8 mouse cellular contexts compared by ENCODE assay signal in genomic region chr13:89738776-89739695, GRCm38 (mm10). TPM values are rescaled to one million over a fixed set of nuclear protein-coding genes. Genes with fewer than 3 reads are reported as not detected.
DNase-seq lines count a peak whose midpoint lies in the region; ATAC-seq and TF ChIP-seq lines count a peak whose summit lies in the region.

No protein-coding gene starts in this region.

- peak; percentile 19 for DNase-seq in G1E (ENCODE audit: low spot score)
- peak; percentile 22 for DNase-seq in c-Kit-positive CD71-positive TER-119-positive erythroid progenitor cells, embryonic 14.5 days (ENCODE audit: low spot score)
- peak; percentile 87 to 88 for DNase-seq in heart, postnatal 14 days
- peak; percentile 62 for DNase-seq in large intestine, adult 2 months (ENCODE audit: low read depth, low spot score)
- peak; percentile 51 for DNase-seq in thymus, adult 2 months

- peak; percentile 54 for ATAC-seq in G1E (ENCODE audit: extremely low read depth, insufficient number of reproducible peaks, low FRiP score, poor library complexity, severe bottlenecking)
- peak; percentile 31 for ATAC-seq in forebrain, embryonic 15.5 days (replicated peaks)
- peak; percentile 87 for ATAC-seq in lung, embryonic 15.5 days (ENCODE audit: borderline replicate concordance, extremely low read depth, low FRiP score, low TSS enrichment)
- peak; percentile 60 for ATAC-seq in neutrophil, adult 5-6 weeks (ENCODE audit: extremely low read depth, insufficient number of reproducible peaks, low FRiP score, poor library complexity, severe bottlenecking)

- H3K36me3 ChIP-seq in G1E (replicated peaks) = no peaks in the 10 kb centered on the region
- H3K36me3 ChIP-seq in forebrain, embryonic 15.5 days = no peaks in the 10 kb centered on the region
- H3K36me3 ChIP-seq in lung, embryonic 15.5 days = no peaks in the 10 kb centered on the region
- H3K36me3 ChIP-seq in thymus, adult 2 months (ENCODE audit: control insufficient read depth, insufficient read depth, low read length) = no peaks in the 10 kb centered on the region

- H3K4me3 ChIP-seq in G1E (ENCODE audit: low read depth, low read length) = peak overlapping the region; percentile 69
- peak overlapping the region; percentile 51 for H3K4me3 ChIP-seq in forebrain, embryonic 15.5 days
- peak overlapping the region; percentile 61 for H3K4me3 ChIP-seq in lung, embryonic 15.5 days
- peak overlapping the region; percentile 70 for H3K4me3 ChIP-seq in thymus, adult 2 months (ENCODE audit: control insufficient read depth, insufficient read depth, low read length)

- peaks cover 20% of the 10 kb centered on the region for H3K4me1 ChIP-seq in G1E (ENCODE audit: insufficient read depth, low read depth, low read length)
- peaks cover 25% of the 10 kb centered on the region for H3K4me1 ChIP-seq in forebrain, embryonic 15.5 days
- peaks cover 25% of the 10 kb centered on the region for H3K4me1 ChIP-seq in lung, embryonic 15.5 days
- H3K4me1 ChIP-seq in thymus, adult 2 months (replicated peaks; ENCODE audit: control insufficient read depth, insufficient read depth, low read length) = peaks cover 14% of the 10 kb centered on the region

- intact Hi-C loops in heart, postnatal 14 days (cut with DNase I) = loop anchor here (5.0 kb wide), 1 partner anchor 348 kb away; the partner anchor contains the start of genes Tmem167 and Xrcc4

- WGBS in forebrain, embryonic 15.5 days = 1% methylated on average over 31 of the region's 31 CpGs
- 4% methylated on average over 31 of the region's 31 CpGs for WGBS in large intestine, adult 2 months
- WGBS in lung, embryonic 15.5 days = 1% methylated on average over 31 of the region's 31 CpGs
- WGBS in thymus, adult 2 months = 4% methylated on average over 31 of the region's 31 CpGs

- peak overlapping the region; percentile 97 for H3K4me2 ChIP-seq in forebrain, embryonic 15.5 days (replicated peaks)
- H3K4me2 ChIP-seq in lung, embryonic 15.5 days = peak overlapping the region; percentile 84

- no peak for TF ChIP-seq CTCF in G1E (IDR thresholded peaks at IDR 0.05; ENCODE audit: low read depth, low read length)
- no peak for TF ChIP-seq CTCF in thymus, adult 2 months (IDR thresholded peaks at IDR 0.05; ENCODE audit: borderline replicate concordance, control insufficient read depth, extremely low read depth, insufficient read depth, low read length, poor library complexity)

- no peaks in the 10 kb centered on the region for H3K9me3 ChIP-seq in G1E (replicated peaks)
- no peaks in the 10 kb centered on the region for H3K9me3 ChIP-seq in forebrain, embryonic 15.5 days
- no peaks in the 10 kb centered on the region for H3K9me3 ChIP-seq in lung, embryonic 15.5 days

- no peak for TF ChIP-seq POLR2A in thymus, adult 2 months (IDR thresholded peaks at IDR 0.05; ENCODE audit: control insufficient read depth, extremely low read depth, insufficient read depth, low read length, poor library complexity)

- peaks cover 33% of the 10 kb centered on the region for H3K27me3 ChIP-seq in G1E (ENCODE audit: insufficient read depth, low read length)
- H3K27me3 ChIP-seq in forebrain, embryonic 15.5 days = no peaks in the 10 kb centered on the region
- H3K27me3 ChIP-seq in lung, embryonic 15.5 days = no peaks in the 10 kb centered on the region
- H3K27me3 ChIP-seq in thymus, adult 2 months (ENCODE audit: control insufficient read depth, insufficient read depth, low read length) = peaks cover 13% of the 10 kb centered on the region

- peak overlapping the region; percentile 91 for H3K27ac ChIP-seq in forebrain, embryonic 15.5 days (replicated peaks)
- peak overlapping the region; percentile 94 for H3K27ac ChIP-seq in lung, embryonic 15.5 days
- H3K27ac ChIP-seq in thymus, adult 2 months (ENCODE audit: control insufficient read depth, insufficient read depth, low read length) = no peak overlapping the region

- peak overlapping the region; percentile 63 for H3K9ac ChIP-seq in forebrain, embryonic 15.5 days (replicated peaks)
- peak overlapping the region; percentile 64 for H3K9ac ChIP-seq in lung, embryonic 15.5 days

RNA-seq across cellular contexts. Expression of gene Vcan, which starts 3.3 kb away (rescaled TPM):
- total RNA-seq in G1E (2014; fragmentation: Nextera tagmentation) (not detected in 2 replicates), G1E (2017) (0.06 and 0.22 TPM in 2 replicates)
- polyA plus RNA-seq in G1E (2012) = not detected in 2 replicates
- polyA plus RNA-seq in forebrain, embryonic 15.5 days (2015; fragmentation: Nextera tagmentation; extraction: Ambion mirVana) = 48.3 and 50.0 TPM in 2 replicates
- total RNA-seq in heart, postnatal 14 days (2021) = 10 to 100 TPM; 19.5 to 21.8 TPM
- polyA plus RNA-seq in large intestine, adult 2 months (2012; rRNA removed) = 0.63 and 1.5 TPM in 2 replicates
- 56.0 and 59.6 TPM in 2 replicates for polyA plus RNA-seq in lung, embryonic 15.5 days (2015; fragmentation: Nextera tagmentation; extraction: Ambion mirVana)
- 3.4 and 7.7 TPM in 2 replicates for total RNA-seq in neutrophil, adult 5-6 weeks (2017)
- polyA plus RNA-seq in thymus, adult 2 months (2012; rRNA removed) = 1.4 and 2.7 TPM in 2 replicates

Comparison
In these comparisons a context has a peak if more than half of its experiments do, and no peak if none do; other contexts are left out.
1. ATAC-seq: peak in every context shown above with its lines; median percentile 87 in lung, embryonic 15.5 days; 60 in neutrophil, adult 5-6 weeks; 54 in G1E; 31 in forebrain, embryonic 15.5 days.
2. DNase-seq: peak in every context shown above with its lines; median percentile 88 in heart, postnatal 14 days; 62 in large intestine, adult 2 months; 51 in thymus, adult 2 months; 22 in c-Kit-positive CD71-positive TER-119-positive erythroid progenitor cells, embryonic 14.5 days; 19 in G1E.
3. RNA of gene Vcan, which starts 3.3 kb away (polyA plus RNA-seq): 56.0 to 59.6 TPM in lung, embryonic 15.5 days and 48.3 to 50.0 TPM in forebrain, embryonic 15.5 days; 1.4 to 2.7 TPM in thymus, adult 2 months, 0.63 to 1.5 TPM in large intestine, adult 2 months and not detected in G1E; every median in the first group is over 10 times any median in the second.
4. Peak in every context shown above with its lines, with median percentiles within 50 percentile points of each other: H3K4me3 ChIP-seq.